Mouse (Mus musculus): ENCODE data around the gene Dzip1. TPM values are rescaled to one million over a fixed set of nuclear protein-coding genes. Genes with fewer than 3 reads are reported as not detected.

Gene Dzip1
- total RNA-seq (2014; rRNA removed), result 352 and 378 TPM in 2 replicates
- 99.0 and 102 TPM in 2 replicates for polyA plus RNA-seq (2015; fragmentation: Nextera tagmentation; extraction: Ambion mirVana)

GRCm38 (mm10) chr14:118924673-118925615, at the start of gene Dzip1:
Gene Dzip1, minus strand, starts transcription at chr14:118925460.
- peaks cover 26% of the 10 kb centered on the region for H3K4me1 ChIP-seq (ENCODE audit: insufficient read depth, low read length)

DNA sequence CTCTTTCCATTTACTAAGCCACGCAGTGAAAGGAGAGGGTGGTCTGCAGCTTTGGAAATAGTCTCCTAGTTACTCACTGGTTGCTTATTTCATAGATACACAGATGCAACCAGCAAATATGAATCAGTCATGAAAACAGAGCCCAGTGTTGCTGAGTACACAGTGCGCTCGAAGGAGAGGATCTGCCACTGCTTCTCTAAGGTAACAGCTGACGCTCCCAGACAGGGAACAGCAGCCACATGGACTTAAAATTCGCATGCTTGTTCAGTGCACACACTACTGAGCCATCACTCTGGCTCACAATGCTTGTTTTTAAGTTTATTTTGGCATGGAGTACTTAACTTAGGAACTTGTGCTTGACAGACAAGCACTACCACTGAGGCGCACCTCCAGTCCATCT, 47.0 kb upstream of the Dzip1 start:
- Histone ChIP-seq H3K9me3 (ENCODE audit: low read length) (no peaks in the 10 kb centered on the region), H3K9ac (replicated peaks; ENCODE audit: low read length) (no peak overlapping the region), H3K4me1 (ENCODE audit: insufficient read depth, low read length) (no peaks in the 10 kb centered on the region), H3K27ac (no peak overlapping the region), H3K4me3 (ENCODE audit: low read length) (no peak overlapping the region), H3K4me2 (ENCODE audit: low read depth, low read length) (no peak overlapping the region), H3K36me3 (ENCODE audit: insufficient read depth, low read length) (peaks cover 36% of the 10 kb centered on the region), H3K27me3 (ENCODE audit: insufficient read depth, low read length) (no peaks in the 10 kb centered on the region)
- no peak for DNase-seq (ENCODE audit: low spot score)
- ATAC-seq, result no peak
- 89% methylated on average over 6 of the region's 6 CpGs for WGBS
- TF ChIP-seq CTCF (IDR thresholded peaks at IDR 0.05; ENCODE audit: low read depth), result no peak

More at GRCm38 (mm10) chr14:118924673-118925615, at the start of gene Dzip1:
- Histone ChIP-seq H3K9me3 (ENCODE audit: low read length) (no peaks in the 10 kb centered on the region), H3K27ac (peak within 1 kb of the TSS; percentile 95), H3K9ac (replicated peaks; ENCODE audit: low read length) (peak within 1 kb of the TSS; percentile 91), H3K36me3 (ENCODE audit: insufficient read depth, low read length) (no peaks in the 10 kb centered on the region), H3K4me3 (ENCODE audit: low read length) (peak within 1 kb of the TSS; percentile 84), H3K4me2 (ENCODE audit: low read depth, low read length) (peak within 1 kb of the TSS; percentile 86), H3K27me3 (ENCODE audit: insufficient read depth, low read length) (no peaks in the 10 kb centered on the region)
- DNase-seq (ENCODE audit: low spot score) (peak; percentile 90), ATAC-seq (peak; percentile 93)
- WGBS, result 1% methylated on average over 55 of the region's 55 CpGs
- peak; percentile 33; the same call in 1 of the 2 replicates for TF ChIP-seq CTCF (IDR thresholded peaks at IDR 0.05; ENCODE audit: low read depth)

DNA sequence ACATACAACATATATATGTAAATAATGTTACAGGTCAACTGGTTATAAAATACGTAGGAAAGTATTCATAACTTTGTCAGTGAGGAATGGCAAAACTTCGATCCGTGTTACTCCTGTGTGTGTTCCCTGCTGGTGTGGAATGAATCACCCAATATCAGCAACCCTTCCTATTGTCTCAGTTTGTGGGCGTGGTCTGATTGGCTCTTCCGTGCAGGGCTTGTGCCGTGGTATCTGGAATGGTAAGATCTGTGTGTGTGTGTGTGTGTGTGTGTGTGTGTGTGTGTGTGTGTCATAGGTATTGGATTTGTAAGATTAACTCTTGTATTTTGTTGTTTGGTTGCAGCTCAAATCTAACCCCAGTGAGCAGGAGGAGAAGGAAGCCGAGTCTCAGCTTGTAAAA, 42.4 kb upstream of the Dzip1 start:
- WGBS, result 81% methylated on average over 7 of the region's 7 CpGs
- H3K27me3 ChIP-seq (ENCODE audit: insufficient read depth, low read length), result no peaks in the 10 kb centered on the region
- ATAC-seq, result no peak

GRCm38 (mm10) chr14:118965356-118966000, 40.2 kb upstream of the Dzip1 start:
- Histone ChIP-seq H3K36me3 (ENCODE audit: insufficient read depth, low read length) (peaks cover 17% of the 10 kb centered on the region), H3K27ac (no peak overlapping the region), H3K9ac (replicated peaks; ENCODE audit: low read length) (no peak overlapping the region), H3K27me3 (ENCODE audit: insufficient read depth, low read length) (no peaks in the 10 kb centered on the region), H3K4me1 (ENCODE audit: insufficient read depth, low read length) (no peaks in the 10 kb centered on the region), H3K4me3 (ENCODE audit: low read length) (no peak overlapping the region), H3K9me3 (ENCODE audit: low read length) (no peaks in the 10 kb centered on the region), H3K4me2 (ENCODE audit: low read depth, low read length) (no peak overlapping the region)
- WGBS, result 93% methylated on average over 4 of the region's 4 CpGs
- TF ChIP-seq CTCF (IDR thresholded peaks at IDR 0.05; ENCODE audit: low read depth), result no peak
- no peak for DNase-seq (ENCODE audit: low spot score)
- ATAC-seq, result no peak

More for the DNA sequence above, 42.4 kb upstream of the Dzip1 start:
- Histone ChIP-seq H3K27ac (no peak overlapping the region), H3K4me3 (ENCODE audit: low read length) (no peak overlapping the region), H3K9ac (replicated peaks; ENCODE audit: low read length) (no peak overlapping the region), H3K36me3 (ENCODE audit: insufficient read depth, low read length) (peaks cover 25% of the 10 kb centered on the region), H3K4me1 (ENCODE audit: insufficient read depth, low read length) (no peaks in the 10 kb centered on the region), H3K4me2 (ENCODE audit: low read depth, low read length) (no peak overlapping the region), H3K9me3 (ENCODE audit: low read length) (no peaks in the 10 kb centered on the region)
- TF ChIP-seq CTCF (IDR thresholded peaks at IDR 0.05; ENCODE audit: low read depth), result no peak
- DNase-seq (ENCODE audit: low spot score), result no peak

DNA sequence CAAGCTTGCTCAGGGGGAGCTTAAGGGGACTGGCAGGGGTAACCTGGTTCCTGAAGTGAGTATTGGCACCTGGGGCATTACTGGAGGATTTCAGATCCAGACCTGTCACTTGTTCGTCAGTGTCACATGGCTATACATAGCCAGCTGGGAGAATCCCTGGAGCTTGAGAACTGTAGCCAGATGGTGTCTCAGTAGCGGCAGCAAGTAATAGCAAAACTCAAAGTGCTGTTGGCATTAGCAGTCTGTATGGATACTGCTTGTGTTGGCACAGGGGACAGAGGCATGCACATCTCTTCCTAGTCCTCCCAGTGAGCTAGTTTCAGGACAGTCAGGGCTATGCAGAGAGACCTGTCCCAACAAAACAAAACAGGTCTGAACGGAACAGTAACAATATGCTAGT, 32.8 kb upstream of the Dzip1 start:
- Histone ChIP-seq H3K9me3 (ENCODE audit: low read length) (no peaks in the 10 kb centered on the region), H3K27me3 (ENCODE audit: insufficient read depth, low read length) (no peaks in the 10 kb centered on the region), H3K4me2 (ENCODE audit: low read depth, low read length) (no peak overlapping the region), H3K4me1 (ENCODE audit: insufficient read depth, low read length) (no peaks in the 10 kb centered on the region), H3K4me3 (ENCODE audit: low read length) (no peak overlapping the region), H3K9ac (replicated peaks; ENCODE audit: low read length) (no peak overlapping the region), H3K27ac (no peak overlapping the region), H3K36me3 (ENCODE audit: insufficient read depth, low read length) (peaks cover 17% of the 10 kb centered on the region)
- 78% methylated on average over 3 of the region's 3 CpGs for WGBS
- ATAC-seq (no peak), DNase-seq (ENCODE audit: low spot score) (no peak)
- TF ChIP-seq CTCF (IDR thresholded peaks at IDR 0.05; ENCODE audit: low read depth), result no peak

DNA sequence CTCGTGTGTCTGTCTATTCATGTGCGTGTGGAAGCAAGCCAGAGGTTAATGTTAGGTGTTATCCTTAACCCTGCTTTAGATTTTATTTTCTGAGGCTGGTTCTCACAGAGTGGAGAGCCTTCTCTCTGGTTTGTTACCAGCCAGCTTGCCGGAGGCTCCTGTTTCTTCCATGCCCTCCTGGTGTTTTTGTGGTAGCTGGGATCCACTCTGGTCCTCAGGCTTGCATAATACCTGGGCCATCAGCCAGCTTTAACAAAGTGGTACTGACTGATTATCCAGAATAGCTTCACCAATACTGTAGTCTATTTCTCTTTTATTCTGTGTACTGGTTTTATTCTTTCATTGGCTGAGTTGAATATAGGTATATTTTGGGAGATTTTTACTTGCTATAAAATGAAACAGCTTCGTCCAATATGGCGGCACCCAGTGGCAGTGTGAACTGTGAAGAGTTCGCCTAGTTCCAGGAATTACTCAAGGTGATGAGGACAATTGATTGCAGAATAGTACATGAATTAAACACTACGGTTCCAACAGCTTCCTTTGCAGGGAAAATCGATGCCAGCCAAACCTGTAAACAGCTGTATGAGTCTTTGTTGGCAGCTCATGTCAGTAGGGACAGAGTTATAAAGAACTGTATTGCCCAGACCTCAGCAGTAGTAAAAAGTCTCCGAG, 26.8 kb upstream of the Dzip1 start:
- H3K36me3 ChIP-seq (ENCODE audit: insufficient read depth, low read length), result 0 out of 2 replicates have a peak, but pooled peaks cover 2% of the 10 kb centered on the region
- no peaks in the 10 kb centered on the region for H3K9me3 ChIP-seq (ENCODE audit: low read length)
- H3K4me1 ChIP-seq (ENCODE audit: insufficient read depth, low read length), result no peaks in the 10 kb centered on the region
- H3K4me3 ChIP-seq (ENCODE audit: low read length), result no peak overlapping the region
- DNase-seq (ENCODE audit: low spot score), result no peak
- no peak for TF ChIP-seq CTCF (IDR thresholded peaks at IDR 0.05; ENCODE audit: low read depth)
- no peaks in the 10 kb centered on the region for H3K27me3 ChIP-seq (ENCODE audit: insufficient read depth, low read length)
- WGBS, result 88% methylated on average over 9 of the region's 9 CpGs
- no peak for ATAC-seq
- H3K9ac ChIP-seq (replicated peaks; ENCODE audit: low read length), result no peak overlapping the region
- no peak overlapping the region for H3K4me2 ChIP-seq (ENCODE audit: low read depth, low read length)
- H3K27ac ChIP-seq, result no peak overlapping the region

Data from hindbrain, postnatal 0 days (tissue).